Mouse (Mus musculus): ENCODE results near the gene Flrt1. TPM values are rescaled to one million over a fixed set of nuclear protein-coding genes. Genes with fewer than 3 reads are reported as not detected.

Flrt1 gene
- total and polyA plus RNA-seq, 3 experiments, result not detected

- in situ Hi-C loops (cut with MboI; ENCODE audit: low pct_ligation_motif_present, low pct_unique_long_range_greater_than_20kb, low sequenced_read_pairs), result no loop called here
- no peak for DNase-seq (ENCODE audit: extremely low read depth)
- no peak overlapping the region for H3K4me3 ChIP-seq (replicated peaks in 1 of 3; ENCODE audit: low read depth in 2 of 3, low read length in 2 of 3, poor library complexity in 1 of 3)
- no peak overlapping the region for H3K27ac ChIP-seq (ENCODE audit: insufficient read depth, low read depth)
- H3K79me2 ChIP-seq (replicated peaks; ENCODE audit: control insufficient read depth, extremely low read depth, insufficient read depth, poor library complexity, severe bottlenecking), result no peaks in the 10 kb centered on the region
- H3K36me3 ChIP-seq (replicated peaks in 1 of 2; ENCODE audit: control insufficient read depth in 1 of 2, insufficient read depth in 1 of 2, low read length in 1 of 2), result no peaks in the 10 kb centered on the region
- H3K9me3 ChIP-seq (replicated peaks; ENCODE audit: low read length), result no peaks in the 10 kb centered on the region
- H3K4me1 ChIP-seq (ENCODE audit: control insufficient read depth in 1 of 2, insufficient read depth in 2 of 2), result peaks cover 3 to 6% of the 10 kb centered on the region in 2 experiments; a peak in 2 of 4 replicates
- dilution Hi-C loops (cut with MboI; ENCODE audit: extremely low pct_ligation_motif_present, extremely low pct_unique_long_range_greater_than_20kb, low sequenced_read_pairs), result no loop called here
- no peak overlapping the region for H3K9ac ChIP-seq (ENCODE audit: insufficient read depth, low read depth)
- peaks cover 80% of the 10 kb centered on the region for H3K27me3 ChIP-seq (replicated peaks)
- TF ChIP-seq IRF4 (IDR thresholded peaks at IDR 0.05; ENCODE audit: low read depth, low read length) (no peak), ZC3H11A (IDR thresholded peaks at IDR 0.05; ENCODE audit: low read depth, low read length) (no peak), USF1 (IDR thresholded peaks at IDR 0.05; ENCODE audit: low read depth, low read length) (no peak), JUN (IDR thresholded peaks at IDR 0.05; ENCODE audit: insufficient read depth, low read depth, low read length) (no peak), MAX (IDR thresholded peaks at IDR 0.05; ENCODE audit: low read length) (no peak), GABPA (IDR thresholded peaks at IDR 0.05; ENCODE audit: insufficient replicate concordance, low read depth, low read length) (no peak), EP300 (IDR thresholded peaks at IDR 0.05; ENCODE audit: low read length) (no peak), BHLHE40 (IDR thresholded peaks at IDR 0.05; ENCODE audit: low read depth, low read length) (no peak), MAFK (IDR thresholded peaks at IDR 0.05; ENCODE audit: insufficient replicate concordance, low read length) (no peak), ELF1 (IDR thresholded peaks at IDR 0.05; ENCODE audit: low read depth, low read length) (no peak), NRF1 (IDR thresholded peaks at IDR 0.05; ENCODE audit: low read depth, low read length) (no peak), HCFC1 (IDR thresholded peaks at IDR 0.05; ENCODE audit: low read depth, low read length) (no peak), JUND (conservative IDR thresholded peaks at IDR 0.05; ENCODE audit: low read depth, low read length) (no peak)
- no peak overlapping the region for H3K4me2 ChIP-seq (ENCODE audit: insufficient read depth, low read depth, poor library complexity, severe bottlenecking)
These were observed 20.1 kb upstream of the Flrt1 start for GRCm38 (mm10) chr19:7125526-7126156.

GRCm38 (mm10) chr19:7122698-7123306 is 17.3 kb upstream of the Flrt1 start:
- Histone ChIP-seq H3K79me2 (replicated peaks; ENCODE audit: control insufficient read depth, extremely low read depth, insufficient read depth, poor library complexity, severe bottlenecking) (no peaks in the 10 kb centered on the region), H3K9me3 (replicated peaks; ENCODE audit: low read length) (no peaks in the 10 kb centered on the region), H3K9ac (ENCODE audit: insufficient read depth, low read depth) (no peak overlapping the region), H3K4me2 (ENCODE audit: insufficient read depth, low read depth, poor library complexity, severe bottlenecking) (no peak overlapping the region), H3K4me1 (ENCODE audit: control insufficient read depth in 1 of 2, insufficient read depth in 2 of 2) (peaks cover 3 to 6% of the 10 kb centered on the region in 2 experiments; a peak in 3 of 4 replicates), H3K27ac (ENCODE audit: insufficient read depth, low read depth) (no peak overlapping the region), H3K4me3 (replicated peaks in 1 of 3; ENCODE audit: low read depth in 2 of 3, low read length in 2 of 3, poor library complexity in 1 of 3) (no peak overlapping the region), H3K36me3 (replicated peaks in 1 of 2; ENCODE audit: control insufficient read depth in 1 of 2, insufficient read depth in 1 of 2, low read length in 1 of 2) (no peaks in the 10 kb centered on the region), H3K27me3 (replicated peaks) (peaks cover 82% of the 10 kb centered on the region)
- in situ Hi-C loops (cut with MboI; ENCODE audit: low pct_ligation_motif_present, low pct_unique_long_range_greater_than_20kb, low sequenced_read_pairs), result no loop called here
- no peak for DNase-seq (ENCODE audit: extremely low read depth)
- TF ChIP-seq USF1 (IDR thresholded peaks at IDR 0.05; ENCODE audit: low read depth, low read length), result no peak
- TF ChIP-seq EP300 (IDR thresholded peaks at IDR 0.05; ENCODE audit: low read length), result no peak
- no peak for TF ChIP-seq ZKSCAN1 (IDR thresholded peaks at IDR 0.05; ENCODE audit: borderline replicate concordance, low read depth, low read length)
- no peak for TF ChIP-seq KAT2A (IDR thresholded peaks at IDR 0.05; ENCODE audit: insufficient replicate concordance, low read length)
- TF ChIP-seq USF2 (conservative IDR thresholded peaks at IDR 0.05; ENCODE audit: low read depth, low read length), result no peak
- TF ChIP-seq NELFE (IDR thresholded peaks at IDR 0.05; ENCODE audit: low read depth, low read length), result no peak
- TF ChIP-seq BHLHE40 (IDR thresholded peaks at IDR 0.05; ENCODE audit: low read depth, low read length), result no peak
- no peak for TF ChIP-seq MXI1 (IDR thresholded peaks at IDR 0.05; ENCODE audit: low read depth, low read length)
- no peak for TF ChIP-seq NRF1 (IDR thresholded peaks at IDR 0.05; ENCODE audit: low read depth, low read length)
- TF ChIP-seq MAFK (IDR thresholded peaks at IDR 0.05; ENCODE audit: insufficient replicate concordance, low read length), result no peak
- no peak for TF ChIP-seq CHD1 (IDR thresholded peaks at IDR 0.05; ENCODE audit: low read depth, low read length)
- no peak for TF ChIP-seq MYC (IDR thresholded peaks at IDR 0.05; ENCODE audit: low read depth, low read length)
- no peak for TF ChIP-seq RCOR1 (conservative IDR thresholded peaks at IDR 0.05; ENCODE audit: low read depth, low read length)
- TF ChIP-seq IRF4 (IDR thresholded peaks at IDR 0.05; ENCODE audit: low read depth, low read length), result no peak
- no peak for TF ChIP-seq POLR2AphosphoS2 (IDR thresholded peaks at IDR 0.05; ENCODE audit: low read depth, low read length)
- dilution Hi-C loops (cut with MboI; ENCODE audit: extremely low pct_ligation_motif_present, extremely low pct_unique_long_range_greater_than_20kb, low sequenced_read_pairs), result no loop called here

Measured in CH12.LX (cell line).